Mouse (Mus musculus) forebrain, embryonic 14.5 days (tissue): ENCODE measurements around the gene Upf2. TPM values are rescaled to one million over a fixed set of nuclear protein-coding genes. Genes with fewer than 3 reads are reported as not detected.

ENCODE experiments used
- ATAC-seq: fragments of 200-750 bp; cut with Nextera tagmentation; 2 replicates; pipeline ENCODE4 v1.8.0; 2017; ENCODE audit warnings: mild to moderate bottlenecking, moderate library complexity
- DNase-seq: peaks from one replicate; pipeline ENCODE4 v3.0.0-alpha.2; 2015; ENCODE audit warnings: low spot score
- H3K27ac ChIP-seq: fragments of 300-500 bp; sonication (generic); 2 replicates; pipeline ENCODE4 v1.5.1; 2014; ENCODE audit warnings: low read depth, mild to moderate bottlenecking, control low read depth, low read length, moderate library complexity
- H3K27me3 ChIP-seq: fragments of 300-500 bp; sonication (generic); replicated peaks from 2 replicates; pipeline ENCODE4 v1.6.1; 2014; ENCODE audit warnings: low read length, control low read depth, mixed read lengths; ENCODE audit not compliant: control insufficient read depth, insufficient read depth
- H3K36me3 ChIP-seq: fragments of 300-500 bp; sonication (generic); 2 replicates; pipeline ENCODE4 v1.6.1; 2014; ENCODE audit warnings: low read length, control low read depth; ENCODE audit not compliant: control insufficient read depth, insufficient read depth
- H3K4me1 ChIP-seq: fragments of 300-500 bp; sonication (generic); 2 replicates; pipeline ENCODE4 v1.6.1; 2014; ENCODE audit warnings: antibody characterized with exemption, low read length, control low read depth; ENCODE audit not compliant: control insufficient read depth, insufficient read depth
- H3K4me2 ChIP-seq: fragments of 300-500 bp; sonication (generic); 2 replicates; pipeline ENCODE4 v1.6.1; 2014; ENCODE audit warnings: mild to moderate bottlenecking, control low read depth, low read length
- H3K4me3 ChIP-seq: fragments of 300-500 bp; sonication (generic); 2 replicates; pipeline ENCODE4 v1.5.1; 2014; ENCODE audit warnings: low read depth, low read length, control low read depth
- H3K9ac ChIP-seq: fragments of 300-500 bp; sonication (generic); 2 replicates; pipeline ENCODE4 v1.6.1; 2014; ENCODE audit warnings: mild to moderate bottlenecking, low read length, control low read depth, moderate library complexity
- H3K9me3 ChIP-seq: fragments of 300-500 bp; sonication (generic); replicated peaks from 2 replicates; pipeline ENCODE4 v1.6.1; 2016; ENCODE audit warnings: low read length, control low read depth, mixed read lengths; ENCODE audit not compliant: control insufficient read depth
- WGBS: fragments of 180-500 bp; shearing (Covaris S2); extraction: QIAGEN DNeasy Blood & Tissue Kit; methylation state at CpG from one replicate; pipeline ENCODE4 v1.1.7; 2014; 5-methylcytosine and 5-hydroxymethylcytosine counted together
- polyA plus RNA-seq: library from polyadenylated mRNA; unstranded; fragments of >200 nt; fragmentation: Nextera tagmentation; extraction: Ambion mirVana; gene quantifications from 2 replicates; pipeline ENCODE4 v1.2.1, GENCODE M21; 2014

The Upf2 gene
- polyA plus RNA-seq, 1 experiment from 2014 or later = 7.6 TPM

- Histone ChIP-seq H3K36me3 (peaks cover 27% of the 10 kb centered on the region), H3K9me3 (no peaks in the 10 kb centered on the region), H3K4me1 (no peaks in the 10 kb centered on the region), H3K27me3 (no peaks in the 10 kb centered on the region), H3K27ac (no peak overlapping the region), H3K4me3 (no peak overlapping the region), H3K4me2 (no peak overlapping the region), H3K9ac (no peak overlapping the region)
- ATAC-seq = no peak
- no peak for DNase-seq
These were observed 69.3 kb downstream of the Upf2 start for GRCm38 (mm10) chr2:6020570-6020969.

- H3K4me1 ChIP-seq = no peaks in the 10 kb centered on the region
- H3K27ac ChIP-seq = no peak overlapping the region
- H3K4me3 ChIP-seq = no peak overlapping the region
- H3K27me3 ChIP-seq = no peaks in the 10 kb centered on the region
- H3K36me3 ChIP-seq = peaks cover 20% of the 10 kb centered on the region
- ATAC-seq (no peak), DNase-seq (no peak)
- H3K4me2 ChIP-seq = no peak overlapping the region
- no peak overlapping the region for H3K9ac ChIP-seq
- WGBS = 100% methylated on average over 1 of the region's 1 CpGs
- H3K9me3 ChIP-seq = no peaks in the 10 kb centered on the region
These were observed 91.4 kb downstream of the Upf2 start for GRCm38 (mm10) chr2:6042644-6043043.

GRCm38 (mm10) chr2:6046796-6047195 is 95.5 kb downstream of the Upf2 start:
- 82% methylated on average over 7 of the region's 7 CpGs for WGBS
- no peak overlapping the region for H3K27ac ChIP-seq
- H3K27me3 ChIP-seq = no peaks in the 10 kb centered on the region
- H3K4me3 ChIP-seq = no peak overlapping the region
- H3K9ac ChIP-seq = no peak overlapping the region
- DNase-seq (no peak), ATAC-seq (no peak)
- H3K4me1 ChIP-seq = no peaks in the 10 kb centered on the region
- H3K4me2 ChIP-seq = no peak overlapping the region
- H3K9me3 ChIP-seq = no peaks in the 10 kb centered on the region
- H3K36me3 ChIP-seq = peaks cover 43% of the 10 kb centered on the region

DNA sequence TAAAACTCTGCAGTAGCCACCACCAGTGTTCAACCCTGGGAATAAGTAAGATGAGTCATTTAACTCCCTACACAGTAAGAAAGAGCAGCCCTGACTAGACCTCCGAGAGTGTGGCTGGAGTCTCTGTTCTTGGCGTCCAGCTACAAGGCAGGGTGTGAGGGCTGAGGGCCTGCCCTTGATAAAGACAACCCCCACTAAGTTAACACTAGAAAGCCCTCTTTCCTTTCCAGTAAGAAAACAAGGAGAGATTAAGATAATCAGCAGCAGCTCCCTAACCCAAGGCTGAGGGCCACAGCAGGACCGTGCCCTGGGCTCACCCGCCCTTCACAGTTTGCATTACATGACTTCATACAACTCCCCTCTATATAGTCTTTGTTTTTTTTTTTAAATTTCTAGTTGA is 97.3 kb downstream of the Upf2 start:
- Histone ChIP-seq H3K4me1 (no peaks in the 10 kb centered on the region), H3K9me3 (no peaks in the 10 kb centered on the region), H3K4me2 (no peak overlapping the region), H3K27ac (no peak overlapping the region), H3K27me3 (no peaks in the 10 kb centered on the region), H3K36me3 (peaks cover 50% of the 10 kb centered on the region), H3K9ac (no peak overlapping the region), H3K4me3 (no peak overlapping the region)
- no peak for ATAC-seq
- 93% methylated on average over 4 of the region's 4 CpGs for WGBS
- no peak for DNase-seq

DNA sequence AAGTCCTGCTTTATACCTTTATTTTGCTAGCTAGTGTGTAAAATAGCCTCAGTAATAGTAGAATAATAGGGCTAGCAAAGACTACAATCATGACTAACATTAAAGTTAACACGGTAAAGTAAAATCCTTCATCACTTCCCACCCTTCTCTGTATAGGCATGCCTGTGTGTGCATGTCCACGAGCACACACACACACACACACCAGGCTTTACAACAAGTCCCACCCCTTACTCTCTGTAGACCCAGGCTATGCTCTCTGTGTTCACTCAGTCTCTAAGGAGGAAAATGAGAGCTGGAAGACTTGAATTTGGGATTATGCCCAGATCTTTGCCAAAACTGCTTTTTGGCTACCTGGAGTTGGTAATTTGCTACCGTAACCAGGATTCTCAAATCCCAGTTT is 97.7 kb downstream of the Upf2 start:
- no peak for ATAC-seq
- Histone ChIP-seq H3K4me1 (no peaks in the 10 kb centered on the region), H3K36me3 (peaks cover 49% of the 10 kb centered on the region), H3K9ac (no peak overlapping the region), H3K27ac (no peak overlapping the region), H3K4me3 (no peak overlapping the region), H3K27me3 (no peaks in the 10 kb centered on the region), H3K4me2 (no peak overlapping the region), H3K9me3 (no peaks in the 10 kb centered on the region)
- WGBS = 93% methylated on average over 3 of the region's 3 CpGs
- no peak for DNase-seq

GRCm38 (mm10) chr2:6055466-6055865 is 104.2 kb downstream of the Upf2 start:
- Histone ChIP-seq H3K27me3 (no peaks in the 10 kb centered on the region), H3K4me2 (no peak overlapping the region), H3K9ac (no peak overlapping the region), H3K4me1 (no peaks in the 10 kb centered on the region), H3K4me3 (no peak overlapping the region), H3K27ac (no peak overlapping the region), H3K36me3 (peaks cover 49% of the 10 kb centered on the region), H3K9me3 (no peaks in the 10 kb centered on the region)
- ATAC-seq = no peak
- DNase-seq = no peak
- 55% methylated on average over 11 of the region's 11 CpGs for WGBS

- 92% methylated on average over 3 of the region's 3 CpGs for WGBS
These were observed 105.2 kb downstream of the Upf2 start for GRCm38 (mm10) chr2:6056518-6056917.

GRCm38 (mm10) chr2:6059291-6059690 is 108.0 kb downstream of the Upf2 start:
- H3K4me1 ChIP-seq = no peaks in the 10 kb centered on the region
- H3K27me3 ChIP-seq = no peaks in the 10 kb centered on the region
- no peak overlapping the region for H3K4me2 ChIP-seq
- H3K4me3 ChIP-seq = no peak overlapping the region
- 86% methylated on average over 2 of the region's 2 CpGs for WGBS
- no peak for DNase-seq
- no peak overlapping the region for H3K27ac ChIP-seq
- H3K9ac ChIP-seq = no peak overlapping the region
- no peak for ATAC-seq
- no peaks in the 10 kb centered on the region for H3K9me3 ChIP-seq
- peaks cover 22% of the 10 kb centered on the region for H3K36me3 ChIP-seq

More at GRCm38 (mm10) chr2:6056518-6056917, 105.2 kb downstream of the Upf2 start:
- peaks cover 38% of the 10 kb centered on the region for H3K36me3 ChIP-seq
- DNase-seq (no peak), ATAC-seq (no peak)
- no peaks in the 10 kb centered on the region for H3K27me3 ChIP-seq
- no peak overlapping the region for H3K27ac ChIP-seq
- no peak overlapping the region for H3K9ac ChIP-seq
- no peak overlapping the region for H3K4me3 ChIP-seq
- H3K4me2 ChIP-seq = no peak overlapping the region
- no peaks in the 10 kb centered on the region for H3K9me3 ChIP-seq
- no peaks in the 10 kb centered on the region for H3K4me1 ChIP-seq

- Histone ChIP-seq H3K9me3 (no peaks in the 10 kb centered on the region), H3K27ac (no peak overlapping the region), H3K4me1 (no peaks in the 10 kb centered on the region), H3K36me3 (peaks cover 15% of the 10 kb centered on the region), H3K9ac (no peak overlapping the region), H3K4me3 (no peak overlapping the region), H3K4me2 (no peak overlapping the region), H3K27me3 (no peaks in the 10 kb centered on the region)
- no peak for DNase-seq
- WGBS = 83% methylated on average over 10 of the region's 10 CpGs
- ATAC-seq = no peak
These were observed 109.0 kb downstream of the Upf2 start for GRCm38 (mm10) chr2:6060071-6060804.
